Mouse (Mus musculus) naive thymus-derived CD4-positive, alpha-beta T cell, adult 2 months (primary cell): Measurements from ENCODE around the gene Pla2g2d.

Experiments used
- DNase-seq: peaks from one replicate; pipeline ENCODE4 v3.0.0-alpha.2; 2011; ENCODE audit warnings: low read depth

The Pla2g2d gene

DNA sequence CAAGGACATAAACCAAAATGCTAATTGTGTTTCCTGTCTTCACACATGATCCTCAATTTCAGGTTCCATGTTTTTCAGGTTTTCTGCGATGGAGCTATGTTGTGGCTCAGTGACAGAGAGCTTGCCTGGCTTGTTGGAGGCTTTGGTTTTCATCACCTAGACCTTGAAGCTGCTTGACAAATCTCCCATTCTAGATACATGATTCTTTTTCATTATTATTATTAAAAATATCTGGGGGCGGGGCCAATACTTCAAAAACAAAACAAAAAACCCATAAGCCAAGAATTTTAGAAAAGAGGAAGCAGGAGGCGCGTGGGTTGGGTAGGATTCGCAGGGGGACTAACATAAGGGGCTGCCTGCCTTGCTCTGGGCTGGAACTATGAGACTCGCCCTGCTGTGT lies at the start of gene Pla2g2d:
Pla2g2d (plus strand) TSS at position 301 of the 400 bp plus-strand sequence.
- DNase-seq, result no peak

DNA sequence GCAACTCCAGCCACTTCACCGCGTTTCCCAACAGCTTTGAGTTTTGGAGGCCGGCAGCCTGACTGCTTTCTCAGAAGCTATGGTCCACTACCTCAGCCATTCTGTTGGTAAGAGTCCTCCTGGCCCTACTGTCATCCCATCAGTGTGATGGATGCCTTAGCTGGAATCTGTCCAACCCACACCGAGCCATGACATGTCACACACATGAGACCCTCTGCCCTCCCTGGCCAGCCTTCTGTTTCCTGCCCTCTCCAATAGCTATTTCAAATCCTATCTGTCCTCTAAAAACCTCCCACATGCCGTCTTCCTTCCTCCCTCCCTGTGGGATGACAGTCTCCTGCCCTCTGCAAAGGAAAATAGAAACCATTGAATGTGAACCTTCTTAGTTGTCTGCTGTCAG lies 49.8 kb upstream of the Pla2g2d start:
- DNase-seq, result no peak

DNA sequence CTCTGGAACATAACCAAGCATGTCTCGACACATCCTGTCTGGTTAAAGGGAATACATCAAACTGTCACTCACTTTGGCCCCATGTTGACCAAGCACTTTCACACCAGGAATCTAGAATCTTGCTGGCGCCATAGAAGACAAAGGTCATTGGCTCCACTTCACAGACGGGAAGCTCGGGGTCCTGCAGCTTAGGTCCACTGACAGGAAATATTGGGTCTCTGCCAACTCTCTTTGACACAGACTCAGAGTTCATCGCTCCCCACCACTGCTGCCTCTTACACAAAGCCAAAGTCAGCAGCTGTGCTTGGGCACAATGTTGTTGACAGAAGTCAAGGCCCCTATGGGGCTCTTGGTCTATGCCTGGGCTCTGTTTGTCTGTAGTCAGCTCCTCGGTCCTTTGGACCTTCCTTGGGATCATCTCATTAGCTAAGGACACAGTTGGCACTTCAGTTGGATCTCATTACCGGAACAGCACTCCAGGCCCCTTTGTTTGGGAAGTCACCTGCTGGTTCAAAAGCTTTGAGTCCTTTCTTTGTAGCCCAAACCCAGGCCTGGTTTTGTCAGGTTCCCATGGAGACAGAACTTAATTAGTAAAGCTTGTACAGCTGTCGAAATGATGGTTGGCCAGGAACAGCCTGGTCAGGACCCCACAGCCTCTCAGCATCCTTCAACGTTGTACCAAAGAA lies 46.4 kb upstream of the Pla2g2d start:
- no peak for DNase-seq

GRCm38 (mm10) chr4:138734105-138734504 lies 41.4 kb upstream of the Pla2g2d start:
- no peak for DNase-seq

DNA sequence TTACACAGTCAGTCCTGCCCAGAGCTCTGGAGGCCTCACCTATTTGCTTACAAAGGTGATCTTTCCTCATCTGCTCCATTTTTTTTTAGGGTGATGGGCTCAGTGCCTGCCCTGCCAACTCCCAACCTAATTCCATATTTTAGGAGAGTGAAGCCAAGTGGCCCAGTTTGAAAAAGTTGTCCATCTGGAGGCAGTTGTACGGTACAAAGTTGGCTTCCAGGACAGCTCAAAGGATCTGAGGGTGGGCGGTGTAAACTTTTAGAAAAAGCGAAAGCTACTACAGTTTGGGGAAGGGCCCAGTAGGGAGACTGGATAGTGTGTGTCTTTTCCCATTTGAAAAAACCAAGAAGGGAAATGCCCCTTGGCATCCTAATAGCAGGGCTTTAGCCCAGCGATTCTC lies 40.7 kb upstream of the Pla2g2d start:
- no peak for DNase-seq

GRCm38 (mm10) chr4:138737031-138737430 lies 38.5 kb upstream of the Pla2g2d start, which contains the start of gene Ubxn10:
TSS of gene Ubxn10 (minus strand) at chr4:138737167.
- DNase-seq, result no peak

GRCm38 (mm10) chr4:138739136-138739851 lies 36.2 kb upstream of the Pla2g2d start:
- DNase-seq, result no peak

GRCm38 (mm10) chr4:138745884-138746283 lies 29.7 kb upstream of the Pla2g2d start:
- no peak for DNase-seq

GRCm38 (mm10) chr4:138746866-138747265 lies 28.7 kb upstream of the Pla2g2d start:
- no peak for DNase-seq

DNA sequence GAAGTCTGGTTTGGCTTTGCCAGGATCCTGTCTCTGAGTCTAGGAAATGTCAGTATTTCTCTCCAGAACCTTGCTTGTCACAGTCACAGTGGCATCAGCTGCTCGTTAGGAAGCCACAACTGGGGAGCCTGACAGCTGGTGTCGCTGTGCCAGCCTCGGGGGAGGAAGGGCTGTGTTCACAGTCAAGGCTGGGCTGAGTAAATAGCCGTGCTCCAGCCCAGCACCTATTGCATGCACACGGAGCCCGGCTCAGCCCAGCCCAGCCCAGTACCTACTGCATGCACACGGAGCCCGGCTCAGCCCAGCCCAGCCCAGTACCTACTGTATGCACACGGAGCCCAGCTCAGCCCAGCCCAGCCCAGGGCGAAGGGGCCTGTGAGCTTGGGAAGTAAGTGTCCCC lies 27.7 kb upstream of the Pla2g2d start:
- DNase-seq, result no peak

GRCm38 (mm10) chr4:138748369-138749072 lies 27.0 kb upstream of the Pla2g2d start:
- DNase-seq, result peak; percentile 6

DNA sequence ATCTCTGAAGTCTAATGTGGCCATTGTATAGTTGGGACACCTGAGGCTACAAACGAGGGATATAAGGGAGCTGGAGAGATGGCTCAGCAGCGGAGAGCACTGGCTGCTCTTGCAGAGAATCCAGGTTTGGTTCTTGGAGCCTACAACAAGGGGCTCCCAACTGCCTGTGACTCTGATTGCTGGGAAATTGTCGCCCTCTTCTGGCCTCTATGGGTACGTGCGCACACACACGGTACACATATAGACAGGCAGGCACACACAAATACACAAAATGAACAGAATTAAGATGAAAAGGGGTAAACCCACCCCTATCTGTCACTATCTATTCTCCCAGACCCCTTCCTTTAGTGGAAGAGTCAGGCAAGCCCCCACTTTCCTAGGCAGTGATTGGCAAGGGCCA lies 22.9 kb upstream of the Pla2g2d start:
- no peak for DNase-seq

- no peak for DNase-seq
Observed at GRCm38 (mm10) chr4:138753608-138754007, 21.9 kb upstream of the Pla2g2d start.

GRCm38 (mm10) chr4:138754432-138754831 lies 21.1 kb upstream of the Pla2g2d start:
- no peak for DNase-seq

DNA sequence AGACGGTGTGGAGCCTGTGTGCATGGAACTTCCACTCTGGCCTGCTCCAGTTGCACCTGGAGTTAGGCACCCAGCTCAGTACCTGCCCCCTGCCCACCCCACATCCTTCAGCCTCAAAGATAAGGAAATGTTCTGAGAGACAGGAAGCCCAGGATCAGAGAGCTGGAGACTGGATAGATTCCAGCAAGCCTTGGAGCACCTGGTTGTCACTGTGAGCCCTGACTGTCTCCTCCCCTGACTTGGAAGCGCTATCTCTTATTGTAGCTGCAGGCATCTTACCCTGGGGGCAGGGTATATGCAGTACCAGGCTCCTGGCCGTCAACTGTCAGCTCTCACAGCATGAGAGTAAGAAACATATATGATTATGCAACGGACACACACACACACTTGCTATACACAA lies 20.1 kb upstream of the Pla2g2d start:
- DNase-seq, result no peak

DNA sequence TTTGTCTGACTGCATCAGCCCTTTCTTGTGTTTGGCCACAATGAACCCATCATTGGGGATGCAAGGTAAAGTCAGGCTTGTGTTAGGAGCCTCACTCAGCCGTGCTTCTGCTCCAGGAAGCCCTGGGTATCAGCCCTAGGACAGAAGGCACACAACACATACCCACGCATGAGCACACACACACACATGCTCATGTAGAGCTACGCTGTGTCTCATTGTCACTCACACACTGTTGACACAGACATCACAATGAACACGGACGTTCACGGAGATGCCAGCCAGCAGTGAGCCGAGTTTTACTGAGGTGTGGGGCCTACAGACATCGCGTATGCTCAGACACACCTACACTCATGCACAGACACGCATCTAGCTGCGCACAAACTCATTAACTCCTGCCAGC lies 19.6 kb upstream of the Pla2g2d start:
- DNase-seq, result no peak

GRCm38 (mm10) chr4:138757416-138757815 lies 18.1 kb upstream of the Pla2g2d start, which contains the start of gene Pla2g2f:
TSS of gene Pla2g2f (minus strand) at chr4:138757626.
- no peak for DNase-seq

- no peak for DNase-seq
Observed at GRCm38 (mm10) chr4:138762266-138762665, 13.3 kb upstream of the Pla2g2d start.

GRCm38 (mm10) chr4:138771970-138772369 lies 3.6 kb upstream of the Pla2g2d start:
- no peak for DNase-seq

DNA sequence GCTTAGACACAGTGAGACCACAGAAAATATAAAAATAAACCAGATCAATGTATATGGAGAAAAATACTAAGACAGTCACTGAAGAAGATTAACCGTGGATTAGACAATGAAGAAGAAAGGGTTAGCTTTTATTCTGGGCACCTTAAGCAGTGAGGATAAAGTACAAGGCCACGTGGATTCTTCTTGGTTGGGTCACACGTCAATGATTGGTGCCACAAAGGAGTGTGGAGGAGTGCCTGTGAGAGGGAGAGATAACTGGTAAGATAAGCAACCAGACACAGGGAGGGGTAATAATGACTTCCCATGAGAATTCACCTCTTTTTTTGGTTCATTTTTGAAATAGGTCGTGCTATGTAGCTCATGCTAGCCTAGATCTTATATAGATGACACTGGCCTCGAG lies 3.1 kb upstream of the Pla2g2d start:
- DNase-seq, result no peak

DNA sequence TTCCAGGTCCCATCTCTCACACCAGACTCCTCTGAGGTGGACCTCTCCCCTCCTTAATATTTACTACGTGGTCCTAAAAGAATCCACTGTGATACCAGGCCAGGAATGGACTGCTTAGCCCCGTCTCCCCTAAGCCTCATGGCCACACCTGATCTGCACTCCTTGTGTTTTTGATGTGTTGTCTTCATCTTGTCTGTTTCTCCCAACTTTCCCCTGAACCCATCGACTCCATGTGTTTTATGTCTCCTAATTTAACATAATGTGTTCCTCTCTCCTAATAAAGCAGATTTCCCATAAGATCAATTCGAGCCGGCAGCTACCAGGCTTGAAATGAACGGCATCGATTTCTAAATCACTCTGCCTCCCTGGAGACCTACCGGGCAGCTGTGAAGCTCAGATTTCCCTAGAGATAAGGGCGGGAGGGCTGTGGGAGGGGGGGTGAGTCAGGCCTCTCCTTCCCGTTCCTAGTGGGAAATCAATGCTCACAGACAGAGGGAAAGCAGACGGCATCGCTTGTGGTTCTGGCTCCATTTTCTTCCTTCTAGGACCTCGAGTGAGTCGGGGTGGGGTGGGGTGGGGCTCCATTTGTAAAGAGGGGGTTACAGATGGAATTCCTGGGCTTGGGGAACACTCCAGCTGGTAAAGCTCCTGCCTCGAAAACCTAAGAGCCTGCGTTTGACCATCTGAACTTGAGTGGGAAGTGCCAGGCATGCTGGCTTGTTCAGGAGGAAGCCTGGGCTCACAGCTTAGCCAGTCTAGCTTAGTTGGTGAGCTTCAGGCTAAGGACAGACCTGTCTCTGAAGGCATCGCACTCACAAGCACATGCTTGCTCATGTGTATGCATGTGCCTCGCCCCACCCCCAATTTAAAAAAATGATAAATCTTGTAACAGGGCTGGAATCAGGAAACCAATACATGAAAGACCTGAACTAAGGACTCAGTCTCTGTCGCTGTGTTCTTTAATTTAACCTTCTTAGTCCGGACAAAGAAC lies 2.2 kb downstream of the Pla2g2d start:
- no peak for DNase-seq

- DNase-seq, result no peak
Observed at GRCm38 (mm10) chr4:138780300-138780699, 4.8 kb downstream of the Pla2g2d start.
